Mouse (Mus musculus) lung, postnatal 4 days (tissue): ENCODE data around the gene Olfml1.

ENCODE experiments used
- DNase-seq, 2 experiments: peaks; one replicate each; pipeline ENCODE4 v3.0.0; 2021

Gene Olfml1

GRCm38 (mm10) chr7:107567261-107567671 is at the start of gene Olfml1:
Olfml1 (plus strand) TSS chr7:107567446.
- peak; percentile 38 to 65 for DNase-seq

DNA sequence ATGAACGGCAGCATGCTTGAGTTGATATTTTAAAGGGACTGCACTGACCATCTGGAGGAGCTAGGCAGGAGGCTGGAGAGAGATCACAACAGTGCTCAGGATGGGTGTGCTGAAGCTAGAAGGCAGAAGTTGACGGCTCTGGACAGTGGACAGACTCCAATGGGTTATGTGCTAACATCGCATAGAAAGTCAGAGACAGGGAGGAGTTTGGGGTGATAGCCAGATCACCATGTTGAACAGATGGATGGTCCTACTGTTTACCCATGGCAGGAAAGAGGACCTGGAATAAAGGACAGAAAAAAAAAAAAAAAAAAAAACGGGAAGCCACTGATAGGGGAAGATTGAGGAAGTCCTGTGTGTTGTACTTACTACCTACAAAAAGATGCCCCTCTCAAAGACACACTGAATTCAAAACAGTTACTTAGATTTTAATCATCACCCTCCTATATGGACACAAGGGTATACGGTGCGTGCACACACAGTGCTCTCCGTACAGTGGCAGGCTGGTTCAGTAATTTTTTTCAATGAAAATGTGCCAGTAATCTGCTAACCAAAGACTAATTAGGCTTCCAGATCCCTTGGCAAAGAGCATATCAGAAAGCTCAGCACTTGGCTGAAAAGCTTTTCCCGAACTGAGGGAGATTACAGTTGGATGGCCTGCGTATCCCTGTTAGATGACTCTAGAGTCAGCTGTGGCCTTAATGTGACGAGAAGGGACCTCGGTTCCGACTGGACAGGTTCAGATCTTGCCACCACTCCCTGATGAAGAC is 47.8 kb upstream of the Olfml1 start:
- no peak for DNase-seq

DNA sequence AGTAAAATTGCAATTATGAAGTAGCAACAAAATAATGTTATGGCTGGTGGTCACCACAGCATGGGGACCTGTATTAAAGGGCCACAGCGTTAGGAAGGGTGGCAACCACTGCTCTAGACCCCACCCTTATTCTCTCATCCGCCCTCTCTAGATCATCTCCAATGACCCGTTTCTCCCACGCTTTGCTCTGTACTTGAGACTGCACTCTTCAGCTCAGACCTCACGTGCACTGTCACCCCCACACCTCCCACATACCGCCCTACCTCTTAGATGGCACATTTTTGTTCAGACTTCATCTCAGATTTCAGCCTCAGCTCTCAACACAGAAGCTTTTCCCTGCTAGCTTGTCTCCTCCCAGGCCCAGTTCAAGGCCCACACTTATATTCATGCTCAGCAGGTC is 45.8 kb upstream of the Olfml1 start:
- DNase-seq, result no peak

DNA sequence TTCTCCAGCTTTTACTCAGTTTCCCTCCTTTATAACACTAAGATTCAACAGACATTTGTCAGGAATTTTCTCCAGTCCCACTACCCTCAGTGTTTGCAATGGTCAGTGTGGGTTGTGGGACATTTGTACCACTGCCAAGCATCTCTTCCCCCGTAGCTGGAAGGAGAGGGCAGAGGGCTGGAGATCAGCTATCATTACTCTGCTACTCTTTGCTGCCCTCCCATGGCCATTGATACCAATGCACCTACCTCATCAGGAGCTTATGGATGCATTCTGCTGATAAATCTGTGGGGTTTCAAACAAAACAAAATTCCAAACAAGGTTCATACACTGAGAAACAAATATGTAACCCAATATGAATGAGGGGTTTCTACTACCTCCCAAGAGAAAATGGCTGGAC is 40.9 kb upstream of the Olfml1 start:
- peak in 1 of 2 experiments; percentile 40 for DNase-seq

- no peak for DNase-seq
Measured at GRCm38 (mm10) chr7:107528169-107528772, 39.0 kb upstream of the Olfml1 start.

GRCm38 (mm10) chr7:107529364-107529763 is 37.9 kb upstream of the Olfml1 start:
- no peak for DNase-seq

- no peak for DNase-seq
Measured at GRCm38 (mm10) chr7:107535311-107535710, 31.9 kb upstream of the Olfml1 start.

DNA sequence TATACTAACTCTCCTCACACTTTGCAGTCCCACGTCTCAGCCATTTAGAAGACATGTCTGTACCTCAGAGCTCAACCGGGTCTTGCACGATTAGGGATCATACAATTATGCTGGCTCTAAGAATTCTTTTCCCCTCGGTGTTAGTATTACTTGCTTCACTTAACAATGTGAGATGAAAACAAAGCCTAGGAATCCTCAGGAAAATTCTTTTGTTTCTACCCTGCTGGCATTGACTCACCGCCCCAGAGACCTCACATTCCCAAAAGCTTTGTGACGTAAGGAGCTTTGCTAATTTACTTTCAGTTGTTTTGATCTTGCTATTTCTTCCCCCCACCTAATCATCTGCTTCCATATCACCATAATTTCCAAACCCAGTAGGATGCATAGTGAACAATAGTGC is 30.7 kb upstream of the Olfml1 start:
- DNase-seq, result no peak

GRCm38 (mm10) chr7:107540034-107540433 is 27.2 kb upstream of the Olfml1 start:
- no peak for DNase-seq

- no peak for DNase-seq
Measured at GRCm38 (mm10) chr7:107545011-107545410, 22.2 kb upstream of the Olfml1 start.

- DNase-seq, result no peak
Measured at GRCm38 (mm10) chr7:107547872-107548271, 19.4 kb upstream of the Olfml1 start.

DNA sequence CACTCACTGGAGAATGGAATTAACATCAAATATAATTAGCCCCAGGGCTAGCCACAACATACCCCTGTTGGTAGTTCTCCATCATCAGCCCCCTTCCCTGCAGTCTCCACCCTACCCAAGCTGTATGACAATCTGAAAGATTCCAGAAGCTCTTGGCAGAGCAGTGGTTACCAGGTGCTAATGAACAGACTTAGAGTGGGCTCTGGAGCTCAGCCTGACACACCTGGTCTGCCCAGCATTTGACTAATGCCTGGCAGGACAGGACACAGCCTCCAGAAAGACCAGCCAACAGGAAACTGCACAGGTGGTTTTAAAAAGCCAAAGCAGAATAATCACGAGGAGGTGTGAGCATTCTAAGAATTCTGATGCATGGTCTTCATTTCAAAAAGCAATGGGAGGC is 13.8 kb upstream of the Olfml1 start:
- DNase-seq, result no peak

GRCm38 (mm10) chr7:107555906-107556305 is 11.3 kb upstream of the Olfml1 start:
- no peak for DNase-seq

- no peak for DNase-seq
Measured at GRCm38 (mm10) chr7:107560675-107561074, 6.6 kb upstream of the Olfml1 start.

DNA sequence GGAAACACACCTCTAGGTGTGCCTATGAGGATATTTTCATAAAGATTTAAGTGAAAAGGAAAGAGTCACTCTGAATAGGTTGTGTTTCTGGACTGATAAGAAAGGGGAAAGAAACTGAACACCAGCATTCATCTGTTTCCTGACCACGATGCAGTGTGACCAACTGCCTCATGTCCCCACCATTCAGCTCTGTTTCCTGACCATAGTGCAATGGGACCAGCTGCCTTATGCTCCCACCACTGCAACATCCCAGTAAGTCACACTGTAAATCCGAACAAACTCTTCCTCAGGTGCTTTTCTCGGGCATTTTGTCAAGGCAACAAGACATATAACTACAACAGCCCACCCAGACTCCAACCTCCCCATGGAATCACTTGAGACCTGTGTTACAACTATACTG is 5.7 kb upstream of the Olfml1 start:
- no peak for DNase-seq

DNA sequence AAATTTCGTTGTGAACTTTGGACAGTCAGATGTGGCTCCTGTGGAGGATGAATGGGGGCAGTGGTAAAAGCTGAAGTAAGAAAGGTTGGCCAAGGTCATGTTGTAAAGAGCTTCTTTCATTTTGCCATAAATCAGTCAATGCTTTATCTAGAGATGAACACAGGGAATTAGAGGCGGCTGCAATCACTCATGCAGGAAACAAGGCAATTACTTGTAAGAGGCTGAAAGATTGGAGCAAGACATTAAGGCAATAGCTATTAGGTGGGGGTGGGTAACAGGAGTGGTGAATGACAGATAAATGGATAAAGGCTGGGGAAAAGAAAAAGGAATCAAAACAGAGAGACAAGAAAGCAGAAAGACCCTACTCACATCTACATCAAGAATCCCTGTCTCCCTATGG is 3.5 kb upstream of the Olfml1 start:
- no peak for DNase-seq

- no peak for DNase-seq
Measured at GRCm38 (mm10) chr7:107567674-107568073, 428 bp downstream of the Olfml1 start.

DNA sequence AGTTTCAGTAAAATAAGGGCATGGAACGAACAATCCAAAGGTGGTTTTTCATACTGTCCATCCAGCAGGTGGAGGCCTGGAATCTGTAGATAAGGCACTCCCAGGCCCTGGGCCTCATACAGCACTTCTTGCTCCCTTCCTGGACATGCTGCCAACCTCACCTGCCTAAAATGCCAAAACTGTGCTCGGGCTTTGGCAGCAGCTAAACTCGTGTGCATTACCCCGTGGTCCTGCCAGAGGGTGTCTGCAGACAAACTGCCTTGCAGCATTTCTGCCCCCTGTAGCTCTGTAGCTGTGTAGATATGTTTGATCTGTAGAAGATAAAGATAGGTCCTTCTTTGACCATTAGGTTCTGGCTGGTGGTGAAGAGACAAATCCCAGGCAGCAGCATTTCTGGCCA is 1.7 kb downstream of the Olfml1 start:
- DNase-seq, result no peak

DNA sequence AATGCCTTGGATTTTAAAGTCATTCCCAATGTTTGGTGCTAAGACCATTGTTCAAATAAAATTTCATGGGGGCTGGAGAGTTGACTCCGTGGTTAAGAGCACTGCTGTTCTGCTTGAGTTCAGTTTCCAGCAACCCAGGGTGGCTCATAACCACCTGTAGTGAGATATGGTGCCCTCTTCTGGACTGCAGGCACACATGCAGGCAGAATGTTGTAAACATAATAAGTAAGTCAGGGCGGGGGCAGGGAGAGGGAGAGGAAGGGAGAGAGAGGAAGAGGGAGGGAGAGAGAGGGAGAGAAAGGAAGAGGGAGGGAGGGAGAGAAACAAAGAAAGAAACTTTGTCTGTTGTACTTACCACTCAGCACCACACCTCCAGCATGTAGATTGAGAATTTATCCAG is 6.6 kb downstream of the Olfml1 start:
- DNase-seq, result no peak

DNA sequence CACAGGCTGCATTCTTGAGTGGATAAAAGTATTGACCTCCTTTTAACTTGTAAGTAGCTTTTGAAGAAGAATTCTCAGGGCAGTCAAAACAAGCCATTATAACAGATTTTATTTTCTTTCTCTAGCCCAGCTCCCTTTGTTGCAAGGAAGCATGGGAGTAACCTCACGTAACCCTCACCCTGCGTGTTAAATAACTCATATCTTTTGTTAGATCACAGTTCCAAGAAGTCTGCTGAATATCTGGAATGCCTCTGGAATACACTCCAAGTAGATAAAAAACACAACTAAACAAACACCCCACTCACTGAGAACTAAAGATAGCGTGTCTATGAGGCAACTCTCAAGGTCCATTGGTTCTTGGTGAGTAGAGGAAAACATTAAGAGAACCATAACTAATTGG is 7.0 kb downstream of the Olfml1 start:
- no peak for DNase-seq

DNA sequence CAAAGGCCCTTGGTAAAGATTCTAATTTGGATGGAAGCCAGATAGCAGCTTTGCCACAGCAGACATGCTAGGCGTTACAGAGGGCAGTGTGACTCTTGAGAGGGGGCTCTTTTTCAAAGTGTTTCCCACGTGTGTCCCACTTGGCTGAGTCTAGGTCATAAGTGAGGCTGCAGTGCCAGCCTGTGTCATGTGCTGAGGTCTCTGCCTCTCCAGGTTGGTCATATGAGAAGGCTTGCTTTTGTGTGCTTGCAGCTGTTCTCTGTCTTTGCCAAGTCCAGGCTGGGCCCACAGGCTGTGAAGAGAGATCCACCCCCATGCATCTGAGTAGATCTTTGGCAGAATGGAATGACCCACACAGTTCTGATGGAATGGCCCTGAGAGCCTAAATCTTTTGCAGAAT is 25.4 kb downstream of the Olfml1 start:
- DNase-seq, result no peak

DNA sequence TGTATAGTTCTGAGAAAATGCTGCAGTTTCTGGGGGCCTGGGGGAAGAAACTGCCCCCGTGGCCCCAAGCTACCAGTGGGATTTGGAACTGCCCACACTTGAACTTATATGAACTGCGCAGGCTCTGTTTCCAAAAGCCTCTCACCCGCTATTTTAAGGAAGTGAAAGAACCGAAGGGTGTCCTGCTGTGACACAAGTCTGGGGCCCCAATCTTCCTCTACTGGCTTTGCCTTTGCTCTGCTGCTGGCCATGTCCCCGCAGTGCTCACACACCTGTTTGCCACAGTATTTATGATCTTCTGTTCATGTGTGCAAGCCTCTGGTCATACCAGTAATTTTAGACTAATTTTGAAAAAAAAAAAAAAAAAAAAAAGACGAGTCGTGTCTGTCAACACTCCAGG is 26.7 kb downstream of the Olfml1 start:
- DNase-seq, result peak; percentile 25 to 35

- peak; percentile 67 for DNase-seq
Measured at GRCm38 (mm10) chr7:107594325-107594856, 27.1 kb downstream of the Olfml1 start.

DNA sequence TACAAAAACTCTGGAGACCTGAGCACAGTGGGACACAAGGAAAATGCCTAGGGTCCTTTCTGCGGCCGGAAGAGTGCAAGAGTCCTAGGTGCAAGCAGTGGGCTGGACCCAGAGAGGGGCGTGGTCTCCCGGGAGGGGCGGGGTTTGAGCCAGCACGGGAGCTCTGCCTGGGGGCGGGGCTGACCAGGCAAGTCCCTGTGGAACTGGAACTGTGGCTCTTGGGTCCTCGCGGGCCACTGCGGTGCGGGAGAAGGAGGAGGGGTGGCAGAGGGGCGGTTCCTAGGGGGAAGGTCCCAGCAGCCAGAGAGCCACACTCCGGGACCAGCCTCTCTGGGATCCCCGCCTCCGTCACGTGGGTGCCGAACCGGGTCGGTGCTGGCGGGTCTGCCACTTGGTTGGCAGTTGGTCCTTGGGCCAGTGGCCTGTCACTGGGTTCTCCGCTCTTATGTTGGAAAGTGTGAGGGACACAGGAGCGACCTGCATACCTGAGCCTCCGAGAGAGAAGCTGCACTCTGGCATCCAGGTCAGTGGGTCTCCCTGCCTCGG is 27.7 kb downstream of the Olfml1 start, which contains the start of gene Ppfibp2:
Ppfibp2 (plus strand) TSS at position 351 of the 546 bp plus-strand sequence.
- DNase-seq, result peak; percentile 96
